Mouse (Mus musculus): ENCODE measurements around the gene Col7a1. TPM values are rescaled to one million over a fixed set of nuclear protein-coding genes. Genes with fewer than 3 reads are reported as not detected.

The Col7a1 gene
- polyA plus RNA-seq, 1 experiment from 2014 or later = 5.4 TPM

DNA sequence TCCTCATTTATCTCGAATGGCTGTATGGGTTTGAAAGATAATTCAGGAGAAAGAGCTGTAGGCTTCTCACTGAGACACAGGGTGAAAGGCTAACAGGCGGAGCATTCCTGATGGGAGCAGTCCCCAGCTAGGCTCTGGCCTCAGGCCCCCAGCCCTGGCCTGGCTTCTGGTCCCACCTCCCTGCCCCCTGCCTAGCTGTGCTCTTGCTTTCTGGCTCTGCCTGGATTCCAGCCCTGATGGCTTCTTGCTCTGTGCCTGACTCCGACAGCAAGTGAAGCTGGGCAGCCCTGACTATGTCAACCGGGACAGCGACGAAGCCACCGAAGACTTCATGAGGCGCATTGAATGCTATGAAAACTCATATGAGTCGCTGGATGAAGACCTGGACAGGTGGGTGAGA is 54.7 kb downstream of the Col7a1 start:
- WGBS = 89% methylated on average over 9 of the region's 9 CpGs
- ATAC-seq (ENCODE audit: low FRiP score, low TSS enrichment) = no peak

DNA sequence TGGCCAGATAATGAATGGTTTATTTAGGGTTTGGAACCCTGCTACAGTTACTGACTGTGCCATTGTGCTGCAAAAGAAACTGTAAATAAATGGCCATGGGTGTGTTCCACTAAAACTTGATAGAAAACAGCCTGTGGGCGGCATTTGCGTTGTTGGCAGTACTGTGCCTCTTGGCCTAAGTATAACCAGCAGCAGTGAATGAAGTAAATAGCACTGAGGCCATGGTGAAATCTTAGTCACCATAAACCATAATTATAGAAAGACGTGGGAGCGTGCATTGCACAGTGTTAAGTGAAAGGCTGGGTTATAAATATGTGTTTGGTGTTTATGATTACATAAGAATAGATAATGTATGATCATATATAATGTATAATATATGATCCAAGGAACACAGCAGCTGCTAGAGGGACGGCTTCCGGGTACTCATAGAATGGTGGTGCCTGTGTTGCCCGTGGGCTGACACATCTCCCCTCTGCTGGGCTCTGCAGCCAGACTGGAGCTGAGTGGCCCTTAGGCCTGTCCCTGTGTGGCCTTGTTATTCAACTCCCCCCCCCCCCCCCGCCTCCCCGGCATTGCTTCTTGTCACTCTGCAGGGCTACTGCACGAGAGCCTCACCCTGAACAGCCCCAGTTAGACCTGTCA is 55.7 kb downstream of the Col7a1 start:
- no peak overlapping the region for H3K4me2 ChIP-seq (replicated peaks; ENCODE audit: low read depth, low read length)
- no peaks in the 10 kb centered on the region for H3K4me1 ChIP-seq (ENCODE audit: control insufficient read depth, insufficient read depth, low read length)
- H3K27me3 ChIP-seq (ENCODE audit: control insufficient read depth, insufficient read depth, low read length) = no peaks in the 10 kb centered on the region
- no peak for ATAC-seq (ENCODE audit: low FRiP score, low TSS enrichment)
- no peak overlapping the region for H3K4me3 ChIP-seq (ENCODE audit: low read length)
- WGBS = 62% methylated on average over 10 of the region's 10 CpGs
- H3K9ac ChIP-seq (ENCODE audit: low read depth, low read length) = no peak overlapping the region
- no peaks in the 10 kb centered on the region for H3K9me3 ChIP-seq (ENCODE audit: control insufficient read depth, low read length)
- no peaks in the 10 kb centered on the region for H3K36me3 ChIP-seq (ENCODE audit: control insufficient read depth, insufficient read depth, low read length)
- H3K27ac ChIP-seq (ENCODE audit: low read depth, low read length) = no peak overlapping the region

More for the DNA sequence above, 54.7 kb downstream of the Col7a1 start:
- Histone ChIP-seq H3K4me1 (ENCODE audit: control insufficient read depth, insufficient read depth, low read length) (no peaks in the 10 kb centered on the region), H3K27ac (ENCODE audit: low read depth, low read length) (no peak overlapping the region), H3K4me3 (ENCODE audit: low read length) (no peak overlapping the region), H3K36me3 (ENCODE audit: control insufficient read depth, insufficient read depth, low read length) (no peaks in the 10 kb centered on the region), H3K4me2 (replicated peaks; ENCODE audit: low read depth, low read length) (no peak overlapping the region), H3K27me3 (ENCODE audit: control insufficient read depth, insufficient read depth, low read length) (no peaks in the 10 kb centered on the region), H3K9ac (ENCODE audit: low read depth, low read length) (no peak overlapping the region), H3K9me3 (ENCODE audit: control insufficient read depth, low read length) (no peaks in the 10 kb centered on the region)

DNA sequence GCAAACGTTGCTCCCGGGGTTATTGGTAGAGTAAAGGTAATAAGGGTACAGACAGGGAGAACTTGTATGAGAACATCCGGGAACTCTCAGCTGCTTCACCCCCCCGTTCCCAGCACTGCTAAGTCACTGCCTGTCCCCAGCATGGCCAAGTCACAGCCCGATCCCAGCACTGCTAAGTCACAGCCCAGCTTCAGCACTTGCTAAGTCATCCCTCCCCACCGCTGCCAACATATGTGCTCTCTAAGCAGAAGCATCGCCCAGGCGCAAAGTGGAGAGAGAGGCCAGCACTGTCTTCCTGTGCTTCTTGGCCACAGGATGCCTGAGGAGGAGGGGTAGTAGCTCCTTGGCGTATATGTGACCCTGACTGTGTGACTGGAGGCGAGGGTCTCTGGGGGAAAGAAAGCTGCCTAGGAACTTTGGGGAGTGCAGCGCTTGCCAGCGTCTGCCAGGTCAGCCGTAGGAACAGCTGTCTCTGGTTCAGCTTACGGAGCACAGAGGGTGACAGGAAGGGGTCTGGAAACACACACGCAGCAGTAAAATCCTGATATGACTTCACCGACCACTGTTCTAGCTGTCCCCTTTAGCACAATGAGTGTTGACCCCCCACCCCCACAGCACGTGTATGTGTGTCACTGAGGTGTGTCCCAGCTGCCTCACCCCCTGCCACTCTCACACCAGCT is 56.4 kb downstream of the Col7a1 start:
- H3K9ac ChIP-seq (ENCODE audit: low read depth, low read length) = no peak overlapping the region
- H3K9me3 ChIP-seq (ENCODE audit: control insufficient read depth, low read length) = no peaks in the 10 kb centered on the region
- peak; percentile 26; the same call in 1 of the 2 replicates for ATAC-seq (ENCODE audit: low FRiP score, low TSS enrichment)
- WGBS = 30% methylated on average over 17 of the region's 17 CpGs
- H3K27me3 ChIP-seq (ENCODE audit: control insufficient read depth, insufficient read depth, low read length) = no peaks in the 10 kb centered on the region
- H3K36me3 ChIP-seq (ENCODE audit: control insufficient read depth, insufficient read depth, low read length) = no peaks in the 10 kb centered on the region
- H3K4me3 ChIP-seq (ENCODE audit: low read length) = no peak overlapping the region
- no peak overlapping the region for H3K27ac ChIP-seq (ENCODE audit: low read depth, low read length)
- H3K4me2 ChIP-seq (replicated peaks; ENCODE audit: low read depth, low read length) = no peak overlapping the region
- no peaks in the 10 kb centered on the region for H3K4me1 ChIP-seq (ENCODE audit: control insufficient read depth, insufficient read depth, low read length)

DNA sequence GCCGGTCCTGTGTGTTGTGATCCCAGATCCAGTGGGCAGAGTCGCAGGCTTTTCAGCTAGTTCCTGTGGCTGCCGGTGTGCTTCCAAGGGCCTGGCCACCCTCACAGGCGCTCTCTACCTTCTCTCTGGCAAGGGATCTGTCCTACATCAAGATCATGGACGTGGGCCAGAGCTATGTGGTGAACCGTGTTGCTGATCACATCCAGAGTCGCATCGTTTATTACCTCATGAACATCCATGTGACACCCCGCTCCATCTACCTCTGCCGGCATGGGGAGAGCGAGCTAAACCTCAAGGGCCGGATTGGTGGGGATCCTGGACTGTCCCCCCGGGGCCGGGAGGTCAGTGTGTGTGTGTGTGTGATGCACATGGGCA is 56.9 kb downstream of the Col7a1 start:
- H3K36me3 ChIP-seq (ENCODE audit: control insufficient read depth, insufficient read depth, low read length) = no peaks in the 10 kb centered on the region
- H3K4me1 ChIP-seq (ENCODE audit: control insufficient read depth, insufficient read depth, low read length) = no peaks in the 10 kb centered on the region
- ATAC-seq (ENCODE audit: low FRiP score, low TSS enrichment) = no peak
- no peak overlapping the region for H3K4me2 ChIP-seq (replicated peaks; ENCODE audit: low read depth, low read length)
- no peaks in the 10 kb centered on the region for H3K9me3 ChIP-seq (ENCODE audit: control insufficient read depth, low read length)
- no peak overlapping the region for H3K4me3 ChIP-seq (ENCODE audit: low read length)
- 75% methylated on average over 14 of the region's 14 CpGs for WGBS
- no peaks in the 10 kb centered on the region for H3K27me3 ChIP-seq (ENCODE audit: control insufficient read depth, insufficient read depth, low read length)
- H3K27ac ChIP-seq (ENCODE audit: low read depth, low read length) = no peak overlapping the region
- H3K9ac ChIP-seq (ENCODE audit: low read depth, low read length) = no peak overlapping the region

- WGBS = 48% methylated on average over 8 of the region's 8 CpGs
- Histone ChIP-seq H3K4me1 (ENCODE audit: control insufficient read depth, insufficient read depth, low read length) (no peaks in the 10 kb centered on the region), H3K36me3 (ENCODE audit: control insufficient read depth, insufficient read depth, low read length) (no peaks in the 10 kb centered on the region), H3K4me3 (ENCODE audit: low read length) (no peak overlapping the region), H3K4me2 (replicated peaks; ENCODE audit: low read depth, low read length) (no peak overlapping the region), H3K9ac (ENCODE audit: low read depth, low read length) (no peak overlapping the region), H3K27me3 (ENCODE audit: control insufficient read depth, insufficient read depth, low read length) (no peaks in the 10 kb centered on the region), H3K9me3 (ENCODE audit: control insufficient read depth, low read length) (no peaks in the 10 kb centered on the region), H3K27ac (ENCODE audit: low read depth, low read length) (no peak overlapping the region)
- ATAC-seq (ENCODE audit: low FRiP score, low TSS enrichment) = no peak
These were observed 62.0 kb downstream of the Col7a1 start for GRCm38 (mm10) chr9:109015397-109015796.

- Histone ChIP-seq H3K4me1 (ENCODE audit: control insufficient read depth, insufficient read depth, low read length) (no peaks in the 10 kb centered on the region), H3K4me3 (ENCODE audit: low read length) (no peak overlapping the region), H3K27ac (ENCODE audit: low read depth, low read length) (no peak overlapping the region), H3K9me3 (ENCODE audit: control insufficient read depth, low read length) (no peaks in the 10 kb centered on the region), H3K27me3 (ENCODE audit: control insufficient read depth, insufficient read depth, low read length) (no peaks in the 10 kb centered on the region), H3K9ac (ENCODE audit: low read depth, low read length) (no peak overlapping the region), H3K36me3 (ENCODE audit: control insufficient read depth, insufficient read depth, low read length) (no peaks in the 10 kb centered on the region), H3K4me2 (replicated peaks; ENCODE audit: low read depth, low read length) (no peak overlapping the region)
- no peak for ATAC-seq (ENCODE audit: low FRiP score, low TSS enrichment)
- WGBS = 59% methylated on average over 11 of the region's 11 CpGs
These were observed 63.7 kb downstream of the Col7a1 start for GRCm38 (mm10) chr9:109016973-109017604.

- Histone ChIP-seq H3K4me1 (ENCODE audit: control insufficient read depth, insufficient read depth, low read length) (no peaks in the 10 kb centered on the region), H3K36me3 (ENCODE audit: control insufficient read depth, insufficient read depth, low read length) (no peaks in the 10 kb centered on the region), H3K9me3 (ENCODE audit: control insufficient read depth, low read length) (no peaks in the 10 kb centered on the region), H3K9ac (ENCODE audit: low read depth, low read length) (no peak overlapping the region), H3K4me3 (ENCODE audit: low read length) (no peak overlapping the region), H3K27me3 (ENCODE audit: control insufficient read depth, insufficient read depth, low read length) (no peaks in the 10 kb centered on the region), H3K27ac (ENCODE audit: low read depth, low read length) (no peak overlapping the region), H3K4me2 (replicated peaks; ENCODE audit: low read depth, low read length) (no peak overlapping the region)
- no peak for ATAC-seq (ENCODE audit: low FRiP score, low TSS enrichment)
- 87% methylated on average over 4 of the region's 4 CpGs for WGBS
These were observed 68.0 kb downstream of the Col7a1 start for GRCm38 (mm10) chr9:109021428-109021827.

DNA sequence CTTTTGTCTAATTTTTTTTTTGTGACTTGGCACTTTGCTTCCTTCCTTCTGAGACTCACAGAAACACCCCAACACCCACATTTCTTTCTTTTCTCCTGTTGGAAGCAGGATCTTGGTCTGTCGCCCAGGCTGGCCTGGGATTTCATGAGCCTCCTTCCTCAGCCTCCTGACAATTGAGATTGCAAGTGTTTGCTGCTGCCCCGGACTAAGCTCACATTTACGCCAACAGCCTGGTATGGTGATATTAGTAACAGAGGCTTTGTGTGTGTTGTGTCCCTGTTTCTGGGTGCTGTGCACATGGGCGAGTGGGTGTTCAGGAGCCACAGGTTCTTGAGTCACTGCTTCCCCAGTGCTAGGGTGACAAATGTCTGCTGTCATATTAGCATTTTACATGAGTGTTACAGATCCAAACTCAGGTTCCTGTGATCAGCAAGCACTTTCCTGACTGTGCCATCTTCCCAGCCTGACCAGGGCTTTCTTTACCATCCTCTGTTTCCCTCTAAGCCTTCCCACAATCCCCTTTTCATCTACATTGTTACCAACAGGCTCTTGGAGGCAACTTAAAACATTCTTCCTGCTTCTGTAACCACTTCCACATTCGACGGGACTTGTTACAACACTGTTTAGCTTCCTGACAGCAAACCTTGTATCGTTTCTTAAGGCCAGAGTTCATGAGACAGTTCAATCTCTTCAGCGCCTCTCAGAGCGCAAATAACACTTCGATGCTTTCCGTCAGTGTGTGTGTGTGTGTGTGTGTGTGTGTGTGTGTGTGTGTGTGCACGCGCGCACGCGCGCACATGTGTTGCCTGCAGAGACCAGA is 69.7 kb downstream of the Col7a1 start:
- 86% methylated on average over 17 of the region's 17 CpGs for WGBS
- H3K9me3 ChIP-seq (ENCODE audit: control insufficient read depth, low read length) = no peaks in the 10 kb centered on the region
- no peaks in the 10 kb centered on the region for H3K27me3 ChIP-seq (ENCODE audit: control insufficient read depth, insufficient read depth, low read length)
- H3K4me3 ChIP-seq (ENCODE audit: low read length) = no peak overlapping the region
- H3K4me1 ChIP-seq (ENCODE audit: control insufficient read depth, insufficient read depth, low read length) = no peaks in the 10 kb centered on the region
- no peaks in the 10 kb centered on the region for H3K36me3 ChIP-seq (ENCODE audit: control insufficient read depth, insufficient read depth, low read length)
- ATAC-seq (ENCODE audit: low FRiP score, low TSS enrichment) = no peak
- no peak overlapping the region for H3K9ac ChIP-seq (ENCODE audit: low read depth, low read length)
- no peak overlapping the region for H3K4me2 ChIP-seq (replicated peaks; ENCODE audit: low read depth, low read length)
- no peak overlapping the region for H3K27ac ChIP-seq (ENCODE audit: low read depth, low read length)

Data from kidney, embryonic 14.5 days (tissue).